Mouse (Mus musculus) adrenal gland, postnatal 25 days (tissue): ENCODE measurements around the gene Vma21-ps. TPM values are rescaled to one million over a fixed set of nuclear protein-coding genes. Genes with fewer than 3 reads are reported as not detected.
"Not testable (repeated sequence)": the region's sequence is repeated elsewhere in the genome, so short reads cannot be mapped to it uniquely, and the experiment has no call there.

ENCODE experiments used
- DNase-seq: peaks from one replicate; pipeline ENCODE4 v3.0.0; 2021; ENCODE audit warnings: mixed read lengths
- long read RNA-seq: library from polyadenylated mRNA; stranded (forward); transcript quantifications from one replicate; pipeline ENCODE4 v2.0.0, GENCODE M21; 2021
- total RNA-seq: library from RNA; stranded (reverse); gene quantifications from 2 replicates; pipeline ENCODE4 v1.2.3, GENCODE M21; 2021

Vma21-ps gene
- total RNA-seq = not detected in 2 replicates
- long read RNA-seq = 0 reads

DNA sequence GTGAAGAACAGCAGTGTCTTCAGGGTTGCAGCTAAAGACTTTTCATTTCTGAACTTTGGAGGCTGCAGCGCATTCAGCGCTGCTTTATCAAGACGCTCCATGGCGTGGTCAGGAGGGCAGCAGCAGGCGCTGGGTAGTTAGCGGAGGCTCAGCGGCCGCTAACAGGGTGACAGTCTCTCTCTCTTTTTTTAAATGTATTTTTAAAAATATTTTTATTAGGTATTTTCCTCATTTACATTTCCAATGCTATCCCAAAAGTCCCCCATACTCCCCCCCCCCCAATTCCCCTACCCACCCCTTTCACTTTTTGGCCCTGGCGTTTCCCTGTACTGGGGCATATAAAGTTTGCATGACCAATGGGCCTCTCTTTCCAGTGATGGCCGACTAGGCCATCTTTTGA lies at the start of gene Vma21-ps:
Vma21-ps (minus strand) TSS at position 101 of the 400 bp plus-strand sequence.
- not testable (repeated sequence) for DNase-seq

DNA sequence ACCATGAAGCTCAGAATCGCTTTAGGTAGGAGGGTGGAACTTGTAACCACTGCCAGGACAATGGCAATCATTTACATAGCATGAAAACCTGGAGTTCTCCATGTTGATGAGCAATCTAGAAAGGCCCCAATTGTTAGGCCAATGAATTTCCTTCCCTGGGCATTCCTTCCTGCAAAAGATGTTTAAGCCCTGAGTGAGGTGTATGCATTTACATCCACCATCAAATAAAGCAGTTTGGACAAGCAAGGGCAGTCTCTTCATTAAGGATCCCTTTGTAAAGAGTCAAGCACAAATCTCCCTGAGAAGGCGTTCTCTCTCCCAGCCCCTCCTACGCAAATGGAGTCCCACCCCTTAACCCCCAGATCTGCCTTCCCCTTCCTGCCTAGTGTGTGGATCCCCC lies 46.0 kb upstream of the Vma21-ps start:
- no peak for DNase-seq

DNA sequence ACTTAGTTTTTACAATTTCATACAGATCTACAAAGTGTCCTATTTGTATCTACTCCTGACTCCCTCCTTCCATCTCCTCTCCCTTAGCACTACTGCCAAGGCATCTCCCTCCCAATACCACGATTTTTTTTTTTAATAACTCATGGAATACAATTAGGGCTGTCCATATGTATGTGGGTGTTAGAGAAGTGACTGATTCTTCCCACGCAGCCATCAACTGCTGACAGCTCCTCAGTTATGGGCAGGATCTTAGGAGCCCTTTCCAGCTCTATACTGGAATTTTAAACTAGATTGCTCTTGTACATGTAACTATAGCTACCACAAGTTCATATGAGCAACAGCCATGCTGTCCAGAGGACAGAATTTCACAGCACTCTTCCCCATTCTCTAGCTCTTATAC lies 33.6 kb upstream of the Vma21-ps start:
- DNase-seq = no peak

DNA sequence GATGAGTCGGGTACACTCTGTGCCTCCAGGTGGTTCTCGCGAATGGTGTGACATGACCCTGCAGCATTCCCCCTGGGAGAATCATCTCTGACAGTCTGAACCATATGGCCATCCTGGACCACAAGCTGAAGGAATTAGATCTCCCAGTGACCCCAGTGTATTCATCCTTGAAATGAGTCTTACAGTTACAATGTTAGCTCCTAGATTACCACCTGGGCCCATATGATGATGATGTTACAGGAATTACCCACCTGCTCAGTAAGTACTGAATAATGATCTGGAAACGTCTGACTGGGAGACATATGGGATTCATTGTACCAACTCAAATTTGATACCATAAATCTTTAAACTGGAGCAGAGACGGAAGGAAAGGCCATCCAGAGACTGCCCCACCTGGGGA lies 29.4 kb upstream of the Vma21-ps start:
- no peak for DNase-seq

DNA sequence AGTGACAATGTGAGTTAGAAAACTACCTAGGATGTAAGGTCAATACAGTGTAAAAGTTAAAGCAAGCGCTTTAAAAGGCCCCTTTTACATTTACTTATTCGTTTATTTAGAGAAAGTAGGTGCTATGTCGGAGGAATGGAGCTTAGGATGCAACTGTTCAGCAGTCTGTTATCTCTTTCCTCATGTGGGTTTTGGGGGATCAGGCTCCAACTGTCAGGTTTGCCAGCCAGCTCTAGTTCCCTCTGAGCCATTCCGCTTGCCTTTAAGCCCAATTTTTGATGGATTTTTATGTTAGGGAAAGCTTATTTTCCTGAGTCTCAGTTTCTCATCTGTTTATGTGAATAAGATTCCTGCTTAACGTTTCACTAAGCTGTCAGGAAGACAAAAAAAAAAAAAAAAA lies 22.3 kb upstream of the Vma21-ps start:
- no peak for DNase-seq

DNA sequence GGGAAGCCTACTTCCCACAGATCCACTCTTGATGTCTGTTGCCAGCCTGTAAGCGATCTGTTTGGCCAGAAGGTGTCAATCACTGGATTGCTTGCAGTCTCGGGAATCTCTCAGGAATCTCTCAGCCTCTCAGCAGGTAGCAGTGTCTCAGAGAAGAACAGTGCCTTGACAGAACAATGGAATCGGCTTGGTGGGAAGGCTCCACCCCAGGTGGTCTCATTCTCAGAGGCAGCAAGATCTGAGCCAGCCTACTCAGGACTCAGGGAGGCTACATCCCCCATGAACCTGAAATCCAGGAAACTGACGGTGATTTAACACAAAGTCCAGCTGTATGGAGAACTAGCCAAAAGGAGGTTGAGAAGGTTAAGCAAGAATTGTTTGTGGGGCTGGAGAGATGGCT lies 20.5 kb upstream of the Vma21-ps start:
- no peak for DNase-seq

DNA sequence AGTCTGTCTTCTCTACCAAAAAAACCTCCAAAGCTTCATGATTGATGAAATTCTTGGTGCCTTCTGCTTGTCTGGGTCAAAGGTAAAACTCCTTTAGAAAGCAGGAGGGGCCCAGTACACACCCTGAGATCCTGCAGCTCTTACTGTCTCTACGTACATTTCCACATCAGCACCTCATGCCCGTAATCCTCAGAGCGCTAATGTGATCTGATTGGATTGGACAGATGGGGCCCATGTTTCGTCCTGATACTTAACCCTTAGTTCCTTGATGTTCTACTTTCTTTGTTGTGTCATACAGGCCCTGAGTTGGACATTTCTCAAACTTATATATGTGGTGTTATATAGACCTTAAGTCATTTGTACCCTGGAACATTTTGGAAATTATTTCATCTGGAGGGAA lies 9.6 kb downstream of the Vma21-ps start:
- no peak for DNase-seq

DNA sequence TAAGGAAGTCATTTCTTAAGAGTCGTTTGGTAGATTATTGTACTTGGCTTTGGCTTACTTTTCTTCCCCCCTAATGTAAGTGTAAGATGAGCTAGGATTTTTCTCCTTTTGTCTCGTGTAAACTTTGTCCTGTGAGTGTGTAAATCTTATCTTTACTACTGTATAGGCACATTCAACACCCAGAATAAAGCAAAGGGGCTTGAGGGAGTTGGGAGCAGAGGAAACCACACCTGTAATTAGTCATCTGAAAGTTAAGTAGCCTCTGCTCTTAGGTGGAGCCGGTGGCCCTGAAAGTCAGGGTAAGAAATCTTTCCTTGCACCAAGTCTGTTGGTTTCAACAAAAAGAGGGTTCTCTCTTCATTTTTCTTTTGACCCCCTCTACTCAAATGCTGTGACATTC lies 23.6 kb downstream of the Vma21-ps start:
- no peak for DNase-seq

DNA sequence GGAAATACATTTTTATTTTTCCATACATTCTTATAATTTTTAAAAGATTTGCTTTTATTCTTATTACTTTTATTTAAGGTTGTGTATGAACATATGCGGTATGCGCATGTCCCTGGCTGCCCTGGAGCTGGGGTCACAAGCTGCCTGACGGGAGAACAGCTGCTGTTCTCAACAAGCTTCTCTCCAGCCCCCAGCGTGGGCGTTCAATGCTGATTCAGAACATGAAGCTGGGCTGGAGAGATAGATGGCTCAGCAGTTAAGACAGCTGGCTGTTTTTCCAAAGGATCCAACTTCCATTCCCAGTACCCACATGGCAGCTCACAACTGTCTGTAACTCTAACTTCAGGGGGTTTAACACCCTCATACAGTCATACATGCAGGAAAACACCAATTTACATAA lies 35.7 kb downstream of the Vma21-ps start:
- no peak for DNase-seq

DNA sequence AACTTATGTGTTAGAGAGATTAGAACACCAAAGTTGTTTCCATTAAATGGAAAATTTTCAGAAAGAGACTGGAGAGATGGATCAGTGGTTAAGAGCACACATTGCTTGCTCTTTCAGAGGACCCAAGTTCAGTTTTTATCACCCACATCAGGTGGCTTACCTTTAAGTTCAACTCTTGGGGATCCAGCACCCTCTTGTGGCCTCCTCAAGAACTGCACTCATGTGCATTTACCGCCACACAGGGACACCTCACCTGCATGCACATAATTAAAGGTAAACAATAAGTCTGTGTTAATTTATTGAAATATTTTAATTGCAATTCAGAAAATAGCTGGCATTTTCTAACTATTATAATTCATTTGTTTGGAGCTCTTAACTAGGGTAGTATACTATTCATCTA lies 37.3 kb downstream of the Vma21-ps start:
- no peak for DNase-seq

Other genes with a start within 250 kb of the Vma21-ps start
- gene Smc2, start 58.0 kb downstream of the Vma21-ps start, total RNA-seq = 11.2 and 13.1 TPM in 2 replicates
- not detected in 2 replicates for gene Toporsl, start 99.0 kb upstream of the Vma21-ps start, total RNA-seq